Mouse (Mus musculus): Measurements from ENCODE around the gene Fut9.

GRCm38 (mm10) chr4:25651902-25652301 is 148.1 kb downstream of the Fut9 start:
- no peak for TF ChIP-seq CTCF (IDR thresholded peaks at IDR 0.05)
- TF ChIP-seq EP300 (IDR thresholded peaks at IDR 0.05): no peak
